Mouse (Mus musculus): ENCODE results near the gene Samd10.
A peak's percentile ranks its signal among the peaks of the same experiment; 100 is the strongest.

The Samd10 gene

DNA sequence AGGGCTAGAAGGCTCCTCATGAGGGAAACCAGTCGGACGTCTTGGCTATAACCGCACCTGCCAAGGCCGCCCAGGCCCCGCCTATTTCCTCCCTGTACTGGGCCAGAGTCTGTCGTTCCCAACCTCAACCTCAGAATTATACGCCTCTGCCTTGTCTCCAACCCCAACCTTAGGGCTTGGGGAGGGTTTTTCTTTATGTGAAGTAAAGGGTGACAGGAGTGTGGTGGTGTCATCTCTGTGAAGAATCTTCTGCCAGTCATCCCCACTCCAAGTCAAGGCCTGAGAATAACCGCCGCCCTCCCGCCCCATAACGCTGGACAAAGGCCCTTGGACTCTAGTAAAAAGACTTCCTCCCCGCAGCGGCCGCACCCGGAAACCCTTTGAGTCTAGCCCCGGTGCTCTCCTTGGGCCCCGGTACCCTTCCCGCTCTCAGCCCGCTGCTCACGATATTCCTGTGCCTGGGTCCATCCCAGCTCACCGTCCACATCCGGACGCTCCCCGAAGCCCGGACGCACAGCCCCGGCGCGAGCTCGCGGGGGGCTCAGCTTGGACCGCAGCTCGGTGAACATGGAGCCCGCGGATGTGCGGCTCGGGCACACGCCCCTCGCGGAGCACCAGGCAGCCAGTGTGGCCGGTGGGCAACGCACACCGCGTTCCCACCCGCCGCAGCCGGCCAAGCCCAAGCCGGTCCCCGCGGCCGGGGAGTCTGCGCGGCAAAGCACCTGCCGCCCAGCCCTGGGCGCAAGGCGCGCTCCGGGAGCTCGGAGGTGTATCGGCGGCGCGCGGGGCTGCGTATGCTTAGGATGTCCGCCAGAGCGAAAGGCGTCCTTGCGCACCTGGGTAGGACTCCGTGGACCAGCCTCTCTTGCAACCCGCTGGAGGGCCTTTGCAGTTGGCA is at the start of gene Samd10:
Gene Samd10, minus strand, starts transcription at position 759 of the 898 bp plus-strand sequence.
- peak; percentile 79 for DNase-seq (ENCODE audit: low read depth, low spot score)

DNA sequence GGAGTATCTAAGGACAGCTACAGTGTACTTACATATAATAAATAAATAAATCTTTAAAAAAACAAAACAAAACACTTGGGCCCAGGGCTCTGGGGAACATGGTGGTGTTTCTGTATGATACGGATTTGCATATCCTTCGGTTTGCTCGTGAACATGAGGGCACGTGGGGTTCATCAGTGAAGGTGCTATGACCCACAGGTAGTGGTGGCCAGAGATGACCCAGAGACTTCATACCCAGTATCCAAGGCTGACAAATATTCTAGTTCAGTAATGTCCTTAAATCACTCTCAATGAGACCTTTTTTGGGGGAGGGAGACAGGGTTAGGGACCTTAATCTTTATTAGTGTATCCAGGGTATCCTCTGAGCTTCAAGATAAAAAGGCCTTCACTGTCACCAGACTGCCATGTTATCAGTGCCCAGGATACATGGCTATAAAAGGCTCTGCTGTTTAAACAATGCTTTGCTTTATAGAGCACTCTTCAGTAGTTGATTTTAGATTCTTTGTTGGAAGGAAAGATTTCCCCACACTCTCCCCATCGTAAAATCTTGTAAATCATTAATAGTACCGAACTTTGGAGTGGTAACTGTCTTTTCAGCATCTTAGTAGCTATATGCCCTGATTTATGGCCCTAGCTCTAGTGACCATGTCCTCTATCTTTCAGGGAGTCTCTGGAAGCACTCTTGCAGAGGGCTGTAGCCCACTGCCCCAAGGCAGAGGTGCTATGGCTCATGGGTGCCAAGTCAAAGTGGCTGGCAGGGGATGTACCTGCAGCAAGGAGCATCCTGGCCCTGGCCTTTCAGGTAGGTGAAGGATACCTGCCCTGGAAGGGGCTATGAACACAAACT is 47.8 kb upstream of the Samd10 start:
- DNase-seq (ENCODE audit: low read depth, low spot score), result no peak

DNA sequence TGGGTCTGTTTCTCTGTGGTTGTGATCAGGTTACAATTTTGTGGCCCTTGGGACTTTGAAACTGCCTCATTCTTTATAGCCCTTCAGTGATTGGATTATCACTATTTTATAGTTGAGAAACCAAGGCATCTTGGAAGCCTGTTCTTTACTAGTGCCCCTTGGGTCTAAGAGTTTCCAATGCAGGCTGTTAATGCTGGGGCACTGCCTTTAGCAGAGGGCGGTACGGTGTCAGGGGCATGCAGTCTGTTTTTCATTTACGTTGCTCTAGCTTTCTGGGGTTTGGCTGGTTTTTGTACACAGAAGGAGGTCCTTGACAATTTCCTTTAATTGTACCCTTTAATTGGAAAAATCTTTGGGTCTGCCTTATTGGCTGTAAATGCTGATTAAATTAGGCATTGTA is 46.7 kb upstream of the Samd10 start:
- DNase-seq (ENCODE audit: low read depth, low spot score), result no peak

DNA sequence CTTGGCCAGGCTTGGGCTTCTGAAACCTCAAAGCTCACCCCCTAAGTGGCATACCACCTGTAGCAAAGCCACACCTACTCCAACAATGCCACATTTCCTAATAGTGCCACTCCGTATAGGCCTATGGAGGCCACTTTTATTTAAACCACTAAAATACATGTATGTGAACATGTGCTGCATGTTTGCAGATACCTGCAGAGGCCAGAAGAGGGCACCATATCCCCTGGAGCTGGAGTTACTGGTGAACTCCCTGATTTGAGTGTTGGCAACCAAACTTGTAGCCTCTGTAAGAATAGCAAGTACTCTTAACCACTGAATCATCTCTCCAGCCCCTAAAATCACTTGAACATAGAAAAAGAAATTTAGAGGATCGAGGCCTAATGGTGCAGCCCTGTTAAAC is 45.3 kb upstream of the Samd10 start:
- peak; percentile 67 for DNase-seq (ENCODE audit: low read depth, low spot score)

DNA sequence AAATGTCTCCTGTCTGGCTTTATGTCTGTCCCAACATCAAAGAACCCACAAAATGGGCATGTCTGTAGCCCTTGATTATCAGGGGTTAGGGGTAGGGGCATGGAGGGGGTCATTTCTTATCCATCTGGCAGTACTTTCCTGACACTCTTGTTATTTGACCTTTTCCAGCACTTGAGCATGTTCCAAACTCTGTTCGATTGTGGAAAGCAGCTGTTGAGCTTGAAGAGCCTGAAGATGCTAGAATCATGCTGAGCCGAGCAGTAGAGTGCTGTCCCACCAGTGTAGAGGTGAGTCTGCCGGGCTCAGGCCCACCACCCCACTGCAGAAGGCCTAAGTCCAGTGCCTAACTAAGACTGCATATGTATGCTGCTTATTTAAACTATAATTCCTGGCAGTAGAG is 36.9 kb upstream of the Samd10 start:
- no peak for DNase-seq (ENCODE audit: low read depth, low spot score)

DNA sequence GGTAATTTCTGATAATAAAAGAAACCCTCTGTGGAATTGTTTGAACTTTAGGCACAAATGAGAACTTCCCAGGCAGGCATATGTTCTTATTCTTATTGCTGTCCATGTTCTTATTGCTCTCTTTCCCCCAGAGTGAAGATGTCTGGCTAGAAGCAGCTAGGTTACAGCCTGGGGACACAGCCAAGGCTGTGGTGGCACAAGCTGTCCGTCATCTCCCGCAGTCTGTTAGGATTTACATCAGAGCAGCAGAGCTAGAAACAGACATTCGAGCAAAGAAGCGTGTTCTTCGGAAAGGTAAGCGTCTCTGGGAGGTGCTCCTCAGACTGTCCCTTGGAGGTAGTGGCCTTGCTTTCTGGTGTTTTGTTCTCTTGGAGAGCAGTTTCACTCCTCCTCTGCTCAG is 33.6 kb upstream of the Samd10 start:
- no peak for DNase-seq (ENCODE audit: low read depth, low spot score)

DNA sequence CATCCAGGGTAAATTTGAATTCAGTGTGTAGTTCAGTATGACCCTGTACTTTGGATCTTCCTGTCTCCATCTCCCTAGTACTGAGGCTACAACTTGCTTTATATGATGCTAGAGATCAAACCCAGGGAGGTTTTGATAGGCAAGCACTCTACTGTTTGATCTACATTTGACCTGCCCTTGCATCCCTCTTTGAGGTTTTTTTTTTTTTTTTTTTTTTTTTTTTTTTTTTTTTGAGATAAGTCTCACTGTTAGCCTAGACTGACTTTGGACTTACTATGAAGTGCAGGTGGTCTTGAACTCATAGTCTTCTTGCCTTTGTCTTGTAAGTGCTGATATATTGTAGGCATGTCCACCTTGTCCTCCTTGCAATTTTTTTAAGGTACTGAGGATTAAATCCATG is 29.5 kb upstream of the Samd10 start:
- no peak for DNase-seq (ENCODE audit: low read depth, low spot score)

DNA sequence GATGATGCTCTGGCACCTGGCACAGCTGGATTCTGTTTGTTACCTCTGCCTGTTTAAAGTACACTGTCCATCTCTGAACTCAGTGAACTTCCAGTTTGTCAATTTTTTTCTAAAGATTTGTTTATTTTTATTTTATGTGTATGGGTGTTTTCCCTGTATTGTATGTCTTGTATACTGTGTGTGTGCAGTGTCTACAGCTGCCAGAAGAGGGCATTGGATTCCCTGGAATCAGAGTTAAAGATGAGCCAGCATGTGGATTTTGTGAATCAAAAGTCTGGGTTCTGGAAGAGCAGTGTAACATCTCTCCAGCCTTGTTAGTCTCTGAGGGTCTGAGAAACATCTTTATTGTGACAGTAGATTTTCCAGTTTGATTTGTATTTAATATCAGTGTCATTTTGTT is 24.4 kb upstream of the Samd10 start:
- peak; percentile 36 for DNase-seq (ENCODE audit: low read depth, low spot score)

DNA sequence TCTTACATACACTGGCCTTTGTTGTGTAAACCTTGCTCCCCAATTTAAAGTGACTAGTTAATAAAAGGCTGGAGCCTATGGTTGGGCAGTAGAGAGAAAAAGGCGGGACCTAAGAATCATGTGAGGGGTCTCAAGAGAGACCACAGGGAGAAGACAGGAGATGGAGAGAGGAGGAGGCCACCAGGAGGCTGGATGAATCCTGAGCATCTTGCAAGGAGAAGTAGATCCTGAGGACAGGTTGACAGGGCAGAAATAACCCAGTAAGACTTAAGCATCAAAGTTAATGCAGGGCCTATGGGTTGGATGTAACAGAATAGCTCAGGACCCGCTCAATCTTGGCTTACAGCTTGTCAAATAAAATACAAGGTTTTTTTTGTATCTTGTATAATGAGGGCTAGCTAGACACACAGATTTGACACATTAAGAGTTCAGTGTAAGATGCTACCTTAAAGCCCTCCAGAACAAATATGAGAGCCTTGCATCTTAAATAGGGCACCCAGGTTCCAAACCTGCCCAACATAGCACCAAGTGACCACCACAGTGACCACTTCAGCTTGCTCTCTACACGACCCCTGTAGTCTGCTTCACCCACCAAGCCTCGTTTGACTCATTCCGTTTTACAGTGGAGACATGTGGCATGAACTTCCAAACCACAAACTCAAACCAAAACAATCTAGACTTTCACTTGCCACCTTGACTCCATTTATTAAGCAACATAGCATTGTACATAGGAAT is 19.9 kb upstream of the Samd10 start:
- DNase-seq (ENCODE audit: low read depth, low spot score), result no peak

DNA sequence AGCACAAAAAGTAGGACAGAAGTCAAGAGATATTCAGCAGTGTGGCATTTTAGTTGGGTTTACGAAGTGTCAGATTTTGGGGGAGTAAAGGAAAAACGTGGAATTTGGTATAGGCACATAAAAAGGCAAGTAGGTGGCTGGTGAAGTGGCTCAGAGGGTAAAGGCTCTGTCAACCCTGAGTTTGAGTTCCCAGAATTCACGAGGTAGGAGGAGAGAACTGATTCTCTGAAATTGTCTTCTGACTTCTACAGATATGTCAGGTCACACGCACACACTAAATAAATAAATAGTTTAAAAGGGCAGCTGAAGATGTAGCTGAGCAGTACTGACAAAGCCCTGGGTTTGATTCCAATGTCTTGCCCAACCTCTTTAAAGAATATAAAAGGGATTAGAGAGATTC is 3.4 kb upstream of the Samd10 start:
- no peak for DNase-seq (ENCODE audit: low read depth, low spot score)

DNA sequence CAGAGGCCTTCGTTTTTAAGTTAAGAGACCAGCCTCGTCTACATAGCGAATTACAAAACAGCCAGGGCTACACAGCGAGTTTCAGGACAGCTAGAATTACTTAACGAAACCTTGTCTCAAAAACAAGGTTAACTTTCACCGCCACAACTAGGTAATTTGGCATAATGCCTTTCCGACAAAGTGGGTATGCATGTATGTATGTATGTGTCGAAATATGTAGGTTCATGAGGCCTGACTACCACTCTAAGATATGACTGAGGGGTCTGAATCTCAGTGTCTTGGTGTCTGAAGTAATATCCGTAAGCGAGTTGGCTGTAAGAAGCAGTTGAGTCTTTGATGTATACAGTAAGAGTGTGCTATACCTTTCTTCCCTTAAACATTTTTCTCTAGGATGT is 2.7 kb upstream of the Samd10 start:
- DNase-seq (ENCODE audit: low read depth, low spot score), result no peak

DNA sequence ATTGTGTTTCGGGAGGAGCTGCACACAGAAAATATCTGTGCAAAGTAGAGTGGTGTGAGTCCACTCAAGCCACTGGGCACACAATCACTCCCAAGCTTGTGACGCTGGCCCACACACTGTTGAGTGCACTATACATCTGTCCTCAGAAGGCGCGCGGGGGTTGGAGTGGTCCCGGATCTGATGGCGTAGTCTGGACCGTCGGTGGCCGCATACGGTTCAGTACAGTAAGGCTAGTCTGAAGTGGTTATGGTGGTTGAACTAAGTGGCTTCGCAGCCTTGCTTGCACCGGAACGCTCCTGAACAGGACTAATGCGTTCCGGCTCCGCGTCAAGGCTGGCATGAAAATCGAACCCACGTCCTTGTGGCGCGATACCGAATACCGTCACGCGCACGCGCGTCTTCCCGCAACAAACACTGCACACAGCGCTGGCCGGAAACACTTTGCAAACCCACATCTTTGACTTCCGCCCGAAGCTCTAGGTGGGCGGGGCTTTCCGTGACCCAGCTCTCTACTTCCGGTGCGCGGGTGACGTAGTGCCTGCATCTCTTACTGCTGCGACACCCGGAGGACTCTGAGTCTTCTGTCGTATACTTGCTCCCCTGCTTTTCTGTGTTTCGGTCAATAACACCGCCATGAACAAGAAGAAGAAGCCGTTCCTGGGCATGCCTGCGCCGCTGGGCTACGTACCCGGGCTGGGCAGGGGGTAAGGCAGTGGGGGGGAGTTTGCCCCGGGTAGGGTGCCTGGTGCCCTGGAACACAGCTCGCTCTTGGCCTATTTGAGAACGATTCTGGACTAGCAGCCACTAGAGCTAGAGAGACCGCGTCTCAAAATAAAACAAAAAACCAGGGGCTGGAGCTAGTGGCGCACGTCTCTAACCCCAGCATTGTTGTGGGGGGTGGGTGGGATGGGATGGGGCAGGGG is 2.1 kb upstream of the Samd10 start:
- peak; percentile 98 for DNase-seq (ENCODE audit: low read depth, low spot score)

DNA sequence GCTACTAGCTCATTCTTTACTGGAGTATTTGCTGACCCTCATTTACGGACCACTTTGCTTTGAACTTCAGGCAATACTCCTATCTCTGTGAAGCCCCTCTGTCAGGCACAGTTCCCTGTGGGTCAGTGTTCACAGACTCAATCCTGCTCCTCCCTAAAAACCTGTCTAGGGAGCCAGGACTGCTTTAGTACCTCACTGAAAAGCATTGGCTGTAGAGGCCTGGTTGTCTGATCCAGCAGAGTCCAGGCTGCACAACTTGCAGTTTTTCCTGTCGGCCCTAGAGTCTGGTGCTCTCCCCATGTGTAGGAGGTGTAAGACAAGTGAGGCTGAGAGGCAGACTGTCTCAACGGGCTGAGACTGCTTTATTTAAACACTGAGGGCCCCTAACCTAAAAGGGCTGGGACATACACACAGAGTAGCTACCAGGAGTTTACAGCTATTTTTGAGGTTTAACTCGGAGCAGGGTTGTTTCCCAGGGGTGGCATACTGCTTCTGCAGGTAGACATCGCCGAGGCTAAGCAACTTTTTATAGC is 1.3 kb upstream of the Samd10 start:
- peak; percentile 19 for DNase-seq (ENCODE audit: low read depth, low spot score)

DNA sequence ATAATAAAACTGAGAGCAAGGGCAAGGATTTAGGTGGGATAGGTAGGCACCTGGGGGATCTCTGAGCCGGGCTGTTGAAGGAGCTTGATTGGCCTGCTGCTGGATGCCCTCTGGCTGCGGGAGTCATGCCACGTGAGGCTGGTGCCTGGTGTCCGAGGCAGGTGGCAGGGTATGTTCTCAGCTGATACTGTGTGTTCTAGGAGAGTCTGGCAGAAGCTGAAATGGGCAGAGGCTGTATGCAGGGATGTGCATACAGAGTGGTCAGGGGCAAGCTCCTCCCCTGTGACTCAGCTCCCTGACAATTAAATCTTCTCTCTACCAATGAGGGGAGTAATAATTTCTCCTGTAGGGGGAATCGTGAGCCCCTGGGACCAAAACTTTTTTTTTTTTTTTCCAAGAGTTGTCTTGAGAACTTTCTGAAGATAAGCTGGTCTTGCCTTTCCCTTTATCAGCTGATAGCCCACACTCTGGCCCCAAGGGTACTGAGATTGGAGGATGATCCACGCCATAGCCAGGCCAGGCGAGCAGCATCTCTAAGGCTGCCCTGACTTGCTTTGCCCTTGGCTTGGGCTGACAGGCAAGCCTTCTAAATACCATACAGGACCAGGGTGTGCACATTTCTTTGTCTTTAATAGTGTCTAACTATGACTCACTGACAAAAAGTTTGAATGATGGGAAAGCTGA is 1.5 kb downstream of the Samd10 start:
- no peak for DNase-seq (ENCODE audit: low read depth, low spot score)

DNA sequence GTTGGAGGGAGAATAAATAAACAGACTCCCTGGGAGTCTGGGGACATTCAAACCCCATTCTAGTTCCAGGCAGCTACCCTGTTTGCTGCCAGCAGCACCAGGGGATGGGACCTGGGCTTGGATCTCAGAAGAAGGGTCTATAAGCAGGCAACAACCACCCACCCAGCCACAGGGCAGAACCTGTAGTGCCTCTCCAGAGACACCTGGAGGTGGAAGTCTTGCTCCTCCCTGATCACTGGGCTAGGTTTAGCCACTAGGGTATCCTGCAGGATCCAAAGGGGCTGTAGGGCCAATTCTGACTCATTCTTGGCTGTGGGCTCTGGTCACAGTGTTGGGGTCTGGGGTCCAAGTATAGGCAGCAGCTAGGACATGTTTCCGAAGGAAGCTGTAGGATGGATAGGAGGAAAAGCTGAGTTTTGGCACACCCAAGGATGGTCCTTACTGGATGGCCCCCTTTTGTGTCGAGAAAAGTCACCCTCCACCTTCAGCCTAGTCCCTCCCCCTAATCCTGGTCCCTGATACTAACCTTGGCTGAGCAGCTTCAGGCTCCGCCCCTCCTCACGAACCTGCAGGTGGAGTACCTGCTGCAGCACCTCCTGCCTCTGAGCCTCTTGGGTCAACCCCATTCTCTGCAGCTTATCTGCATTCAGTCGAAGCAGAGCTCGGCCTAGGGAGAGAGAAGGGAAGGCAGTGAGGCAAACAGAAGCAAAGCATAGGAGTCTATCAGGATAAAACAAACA is 2.6 kb downstream of the Samd10 start:
- no peak for DNase-seq (ENCODE audit: low read depth, low spot score)

DNA sequence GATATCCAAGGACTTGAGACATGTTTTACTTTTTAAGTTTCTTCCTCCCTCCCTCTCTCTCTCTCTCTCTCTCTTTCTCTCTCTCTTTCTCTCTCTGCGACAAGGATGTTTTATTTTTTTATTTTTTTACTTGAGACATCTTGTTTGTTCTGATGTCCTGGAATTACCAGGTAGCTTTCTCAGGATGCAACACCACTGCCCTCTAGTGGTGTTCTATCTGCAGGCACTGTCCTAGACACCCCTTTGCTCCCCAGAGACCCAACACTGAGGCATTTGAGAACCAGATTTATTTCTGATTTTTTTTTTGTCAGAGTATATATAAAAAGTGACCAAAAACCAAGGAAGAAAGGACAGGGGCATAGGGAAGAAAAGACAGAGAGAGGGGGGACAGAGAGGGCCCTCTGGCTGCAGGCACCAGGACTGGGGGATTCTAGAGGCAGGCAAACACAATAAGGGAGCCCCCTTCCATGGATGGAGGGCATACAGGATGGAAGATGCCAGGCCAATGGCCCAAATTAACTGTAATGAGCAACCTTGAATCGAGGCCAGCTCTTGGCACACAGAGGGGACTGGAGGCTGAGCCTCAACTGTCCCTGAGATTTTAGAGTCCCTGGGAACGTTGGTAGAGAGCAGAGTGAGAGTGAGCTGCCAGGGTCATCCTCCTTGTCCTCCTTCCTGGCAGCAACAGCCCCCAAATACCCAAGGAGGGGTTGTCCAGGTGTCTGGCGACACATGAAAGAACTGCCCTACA is 3.9 kb downstream of the Samd10 start:
- DNase-seq (ENCODE audit: low read depth, low spot score), result peak; percentile 72

DNA sequence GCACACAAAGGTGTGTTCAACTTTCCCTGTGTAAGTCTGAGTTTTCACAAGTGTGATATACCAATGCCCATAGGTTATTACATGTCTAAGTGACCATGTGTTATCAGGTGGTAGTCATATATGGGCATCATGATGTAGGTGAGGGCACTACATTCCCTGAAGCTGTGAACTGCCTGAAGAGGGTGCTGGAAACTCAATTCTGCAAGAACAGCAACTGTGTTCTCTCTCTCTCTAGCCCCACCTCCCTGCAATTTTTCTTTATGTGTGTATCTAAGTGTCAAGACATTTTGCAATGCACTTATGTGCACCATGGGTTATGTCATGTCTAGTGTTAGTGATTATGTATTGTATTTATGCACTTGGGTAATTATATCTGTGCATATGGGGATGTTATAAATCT is 5.1 kb downstream of the Samd10 start:
- DNase-seq (ENCODE audit: low read depth, low spot score), result peak; percentile 37

DNA sequence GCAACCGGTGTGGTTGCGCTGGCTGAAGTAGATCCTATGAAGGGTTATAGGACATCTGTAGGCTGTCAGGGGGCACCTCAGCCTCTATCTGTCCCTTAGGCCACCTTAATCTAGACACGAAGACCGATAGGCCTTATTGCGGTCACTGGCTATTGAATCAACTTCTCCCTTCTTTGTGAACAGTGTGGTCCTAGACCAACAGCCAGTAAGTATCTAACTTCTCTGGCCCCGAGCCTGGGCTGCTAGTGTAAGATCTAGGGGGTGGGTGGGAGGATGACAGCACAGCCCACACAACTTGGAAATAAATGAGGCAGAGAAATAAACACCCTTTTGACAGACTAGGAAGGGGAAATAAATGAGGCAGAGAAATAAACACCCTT is 6.0 kb downstream of the Samd10 start:
- DNase-seq (ENCODE audit: low read depth, low spot score), result peak; percentile 28
